Mouse (Mus musculus): Measurements from ENCODE around the gene Slc26a9.

GRCm38 (mm10) chr1:131754212-131754829, 10.5 kb downstream of the Slc26a9 start:
- TF ChIP-seq CTCF (IDR thresholded peaks at IDR 0.05; ENCODE audit: low read depth, low read length), result no peak
- TF ChIP-seq POLR2A (IDR thresholded peaks at IDR 0.05; ENCODE audit: extremely low read depth, insufficient read depth, low read length), result no peak
